Mouse (Mus musculus): ENCODE results near the gene Tesmin. TPM values are rescaled to one million over a fixed set of nuclear protein-coding genes. Genes with fewer than 3 reads are reported as not detected.
A peak's percentile ranks its signal among the peaks of the same experiment; 100 is the strongest.

The Tesmin gene
- polyA plus RNA-seq, 1 experiment from 2014 or later = 0.24 TPM

DNA sequence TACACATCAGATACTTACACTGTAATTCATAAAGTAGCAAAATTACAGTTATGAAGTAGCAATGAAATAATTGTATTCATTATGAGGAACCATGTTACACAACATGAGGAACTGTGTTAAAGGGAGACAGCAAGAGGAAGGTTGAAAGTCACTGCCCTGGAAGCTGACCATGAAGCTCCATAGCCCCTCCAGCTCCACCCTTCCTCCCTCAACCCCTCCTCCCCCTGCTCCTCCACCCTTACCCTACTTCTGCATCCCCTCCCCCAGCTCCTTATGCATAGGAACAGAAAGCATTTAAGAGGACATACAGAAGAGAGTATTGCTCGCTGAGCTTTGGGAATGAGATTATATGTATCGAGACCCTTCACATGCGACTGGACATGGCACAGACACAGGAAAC, 10.0 kb upstream of the Tesmin start:
- Histone ChIP-seq H3K27ac (ENCODE audit: low read length) (no peak overlapping the region), H3K36me3 (ENCODE audit: control insufficient read depth, insufficient read depth) (no peaks in the 10 kb centered on the region), H3K27me3 (replicated peaks; ENCODE audit: control insufficient read depth, insufficient read depth, low read length) (no peaks in the 10 kb centered on the region), H3K9me3 (ENCODE audit: control insufficient read depth, low read length) (no peaks in the 10 kb centered on the region), H3K4me2 (ENCODE audit: low read length) (no peak overlapping the region), H3K9ac (replicated peaks; ENCODE audit: low read depth, low read length) (no peak overlapping the region), H3K4me1 (replicated peaks; ENCODE audit: control insufficient read depth, insufficient read depth, low read length) (no peaks in the 10 kb centered on the region), H3K4me3 (replicated peaks; ENCODE audit: low read length) (no peak overlapping the region)
- ATAC-seq = no peak
- 98% methylated on average over 3 of the region's 3 CpGs for WGBS

DNA sequence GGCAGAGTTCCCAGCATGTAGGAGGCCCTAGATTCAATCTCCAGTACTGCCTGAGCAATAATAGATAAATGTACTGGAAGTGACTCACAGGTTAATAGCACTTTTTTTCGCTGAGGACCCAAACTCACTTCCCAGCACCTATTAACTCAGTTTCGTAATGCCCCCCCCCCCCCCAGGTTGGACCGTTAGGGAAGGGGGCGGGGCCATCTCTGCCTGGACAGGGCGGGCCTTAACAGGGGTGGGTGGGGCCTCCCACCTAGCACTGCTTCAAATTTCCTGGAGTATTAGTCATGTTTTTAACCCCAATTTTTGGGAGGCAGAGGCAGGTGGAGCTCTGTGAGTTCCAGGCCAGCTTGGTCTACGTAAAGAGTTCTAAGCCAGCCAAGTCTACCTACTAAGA, 596 bp upstream of the Tesmin start:
- Histone ChIP-seq H3K27me3 (replicated peaks; ENCODE audit: control insufficient read depth, insufficient read depth, low read length) (no peaks in the 10 kb centered on the region), H3K4me1 (replicated peaks; ENCODE audit: control insufficient read depth, insufficient read depth, low read length) (peaks cover 8% of the 10 kb centered on the region; the same call in 1 of the 2 replicates), H3K9me3 (ENCODE audit: control insufficient read depth, low read length) (no peaks in the 10 kb centered on the region), H3K36me3 (ENCODE audit: control insufficient read depth, insufficient read depth) (no peaks in the 10 kb centered on the region), H3K9ac (replicated peaks; ENCODE audit: low read depth, low read length) (no peak overlapping the region), H3K4me2 (ENCODE audit: low read length) (no peak overlapping the region), H3K27ac (ENCODE audit: low read length) (no peak overlapping the region), H3K4me3 (replicated peaks; ENCODE audit: low read length) (no peak overlapping the region)
- WGBS = 65% methylated on average over 5 of the region's 6 CpGs
- ATAC-seq = no peak

DNA sequence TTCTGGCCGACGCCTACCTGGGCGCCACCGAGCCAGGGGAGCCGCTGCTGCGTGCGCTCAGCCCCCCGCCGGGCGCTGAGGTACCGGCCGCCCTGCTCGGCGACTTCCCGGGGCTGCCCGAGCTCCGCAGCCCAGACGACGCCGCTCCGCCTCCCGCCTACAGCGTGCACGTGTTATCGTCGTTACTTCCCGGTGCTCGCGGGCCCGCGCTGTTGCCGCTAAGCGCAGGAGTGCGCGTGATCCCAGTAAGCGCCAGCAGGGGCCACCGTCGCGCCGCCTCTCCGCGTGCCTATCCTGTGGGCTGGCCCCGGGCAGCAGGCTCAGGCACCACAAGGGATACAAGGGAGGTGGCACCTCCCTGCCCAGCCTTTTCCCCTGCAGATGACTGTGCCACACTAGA, 432 bp downstream of the Tesmin start:
- ATAC-seq = peak; percentile 96
- H3K4me2 ChIP-seq (ENCODE audit: low read length) = peak overlapping the region; percentile 68
- H3K4me3 ChIP-seq (replicated peaks; ENCODE audit: low read length) = peak overlapping the region; percentile 48
- no peaks in the 10 kb centered on the region for H3K36me3 ChIP-seq (ENCODE audit: control insufficient read depth, insufficient read depth)
- no peaks in the 10 kb centered on the region for H3K27me3 ChIP-seq (replicated peaks; ENCODE audit: control insufficient read depth, insufficient read depth, low read length)
- no peaks in the 10 kb centered on the region for H3K9me3 ChIP-seq (ENCODE audit: control insufficient read depth, low read length)
- no peak overlapping the region; the same call in 1 of the 2 replicates for H3K27ac ChIP-seq (ENCODE audit: low read length)
- peaks cover 8% of the 10 kb centered on the region; the same call in 1 of the 2 replicates for H3K4me1 ChIP-seq (replicated peaks; ENCODE audit: control insufficient read depth, insufficient read depth, low read length)
- WGBS = under 1% methylated on average over 41 of the region's 43 CpGs
- peak overlapping the region; percentile 60 for H3K9ac ChIP-seq (replicated peaks; ENCODE audit: low read depth, low read length)

DNA sequence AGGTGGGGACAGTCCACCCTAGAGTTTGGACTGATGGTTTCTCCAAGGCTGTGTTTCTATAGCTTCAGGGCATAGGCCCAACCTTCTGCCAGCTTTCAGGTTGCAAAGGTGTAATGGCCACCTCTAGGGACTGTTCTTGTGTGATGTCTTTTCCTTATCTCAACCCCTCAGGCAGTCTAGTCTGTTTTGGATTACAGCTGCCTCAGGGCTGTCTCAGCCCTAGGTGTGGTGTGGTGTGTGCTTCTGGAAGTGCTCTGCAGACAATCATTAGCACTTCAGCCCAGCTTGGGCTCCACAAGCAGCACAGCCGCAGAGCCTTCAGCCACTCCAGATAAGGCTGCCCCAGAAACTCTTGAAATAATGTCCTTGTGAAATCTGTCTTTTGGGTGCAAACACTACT, 3.7 kb downstream of the Tesmin start:
- Histone ChIP-seq H3K4me3 (replicated peaks; ENCODE audit: low read length) (no peak overlapping the region), H3K4me2 (ENCODE audit: low read length) (no peak overlapping the region), H3K9me3 (ENCODE audit: control insufficient read depth, low read length) (no peaks in the 10 kb centered on the region), H3K9ac (replicated peaks; ENCODE audit: low read depth, low read length) (no peak overlapping the region), H3K36me3 (ENCODE audit: control insufficient read depth, insufficient read depth) (no peaks in the 10 kb centered on the region), H3K27ac (ENCODE audit: low read length) (no peak overlapping the region), H3K27me3 (replicated peaks; ENCODE audit: control insufficient read depth, insufficient read depth, low read length) (no peaks in the 10 kb centered on the region), H3K4me1 (replicated peaks; ENCODE audit: control insufficient read depth, insufficient read depth, low read length) (peaks cover 8% of the 10 kb centered on the region; the same call in 1 of the 2 replicates)
- 92% methylated on average over 1 of the region's 1 CpGs for WGBS
- no peak for ATAC-seq

DNA sequence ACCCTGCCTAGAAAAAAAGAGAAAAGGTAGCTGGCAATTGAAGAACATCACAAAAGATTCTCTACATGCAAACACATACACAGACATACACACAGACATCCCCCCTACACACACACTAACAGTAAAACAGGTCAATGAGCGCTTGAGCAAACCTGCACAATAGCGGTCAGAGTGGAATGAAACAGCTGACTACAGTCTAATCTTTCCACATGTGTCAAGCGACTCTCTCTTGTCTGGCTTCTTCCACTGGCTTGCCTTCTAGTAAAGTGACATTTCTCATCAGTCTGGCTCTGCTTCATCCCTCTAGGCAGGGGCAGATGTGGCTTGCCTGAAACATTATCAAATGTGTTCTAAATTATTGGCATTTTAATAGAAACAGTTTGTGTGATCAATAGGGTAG, 5.6 kb downstream of the Tesmin start:
- Histone ChIP-seq H3K4me2 (ENCODE audit: low read length) (no peak overlapping the region), H3K36me3 (ENCODE audit: control insufficient read depth, insufficient read depth) (no peaks in the 10 kb centered on the region), H3K4me1 (replicated peaks; ENCODE audit: control insufficient read depth, insufficient read depth, low read length) (0 out of 2 replicates have a peak, but pooled peaks cover 3% of the 10 kb centered on the region), H3K9ac (replicated peaks; ENCODE audit: low read depth, low read length) (no peak overlapping the region), H3K27ac (ENCODE audit: low read length) (no peak overlapping the region), H3K4me3 (replicated peaks; ENCODE audit: low read length) (no peak overlapping the region), H3K9me3 (ENCODE audit: control insufficient read depth, low read length) (no peaks in the 10 kb centered on the region), H3K27me3 (replicated peaks; ENCODE audit: control insufficient read depth, insufficient read depth, low read length) (no peaks in the 10 kb centered on the region)
- 89% methylated on average over 3 of the region's 3 CpGs for WGBS
- no peak for ATAC-seq

DNA sequence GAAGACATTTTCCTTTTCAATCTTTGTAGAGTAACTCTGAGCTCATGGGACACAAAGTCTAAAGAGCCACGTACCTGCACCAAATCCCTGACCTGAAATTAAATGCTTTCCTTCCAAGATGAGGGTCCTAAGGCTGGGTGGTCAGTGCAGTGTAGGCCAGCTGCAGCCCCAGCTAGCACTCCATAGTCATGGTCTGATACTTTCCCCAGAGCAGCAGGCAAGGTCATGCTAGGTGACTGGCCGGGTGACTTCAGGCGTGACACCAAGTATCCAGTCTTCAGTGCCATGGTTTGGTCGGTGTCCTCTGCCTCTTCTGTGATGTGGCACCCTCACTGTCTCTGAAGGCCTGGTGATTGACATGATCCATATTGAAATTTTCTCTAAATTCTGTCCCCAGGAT, 11.4 kb downstream of the Tesmin start:
- 85% methylated on average over 4 of the region's 4 CpGs for WGBS

DNA sequence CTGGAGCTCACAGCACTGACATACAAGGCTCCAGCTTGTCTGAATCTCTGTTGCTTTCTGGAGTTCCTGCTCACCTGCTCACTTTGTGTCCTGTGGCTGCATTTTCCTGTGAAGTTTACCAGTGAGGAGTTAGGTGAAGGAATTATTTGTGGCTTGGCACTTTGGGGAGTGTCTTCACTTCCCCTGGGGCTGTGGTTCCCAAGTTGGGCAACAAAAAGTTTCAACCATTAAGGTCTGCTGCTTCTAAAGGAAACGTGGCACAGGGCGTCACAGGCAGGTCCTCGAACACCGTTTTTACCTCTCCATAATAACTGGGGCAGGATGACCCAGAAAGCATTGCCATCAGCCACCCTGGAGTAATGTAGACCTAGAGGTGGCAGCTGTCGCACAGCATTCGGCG, 12.8 kb downstream of the Tesmin start:
- 88% methylated on average over 7 of the region's 7 CpGs for WGBS
- H3K27ac ChIP-seq (ENCODE audit: low read length) = no peak overlapping the region
- H3K9ac ChIP-seq (replicated peaks; ENCODE audit: low read depth, low read length) = no peak overlapping the region
- H3K4me1 ChIP-seq (replicated peaks; ENCODE audit: control insufficient read depth, insufficient read depth, low read length) = no peaks in the 10 kb centered on the region
- no peaks in the 10 kb centered on the region for H3K36me3 ChIP-seq (ENCODE audit: control insufficient read depth, insufficient read depth)
- no peak overlapping the region for H3K4me3 ChIP-seq (replicated peaks; ENCODE audit: low read length)
- H3K4me2 ChIP-seq (ENCODE audit: low read length) = no peak overlapping the region
- H3K27me3 ChIP-seq (replicated peaks; ENCODE audit: control insufficient read depth, insufficient read depth, low read length) = no peaks in the 10 kb centered on the region
- no peaks in the 10 kb centered on the region; the same call in 1 of the 2 replicates for H3K9me3 ChIP-seq (ENCODE audit: control insufficient read depth, low read length)
- no peak for ATAC-seq

More for the DNA sequence above, 11.4 kb downstream of the Tesmin start:
- Histone ChIP-seq H3K9me3 (ENCODE audit: control insufficient read depth, low read length) (no peaks in the 10 kb centered on the region; the same call in 1 of the 2 replicates), H3K27me3 (replicated peaks; ENCODE audit: control insufficient read depth, insufficient read depth, low read length) (no peaks in the 10 kb centered on the region), H3K4me2 (ENCODE audit: low read length) (no peak overlapping the region), H3K4me1 (replicated peaks; ENCODE audit: control insufficient read depth, insufficient read depth, low read length) (no peaks in the 10 kb centered on the region), H3K9ac (replicated peaks; ENCODE audit: low read depth, low read length) (no peak overlapping the region), H3K4me3 (replicated peaks; ENCODE audit: low read length) (no peak overlapping the region), H3K27ac (ENCODE audit: low read length) (no peak overlapping the region), H3K36me3 (ENCODE audit: control insufficient read depth, insufficient read depth) (no peaks in the 10 kb centered on the region)
- no peak for ATAC-seq

DNA sequence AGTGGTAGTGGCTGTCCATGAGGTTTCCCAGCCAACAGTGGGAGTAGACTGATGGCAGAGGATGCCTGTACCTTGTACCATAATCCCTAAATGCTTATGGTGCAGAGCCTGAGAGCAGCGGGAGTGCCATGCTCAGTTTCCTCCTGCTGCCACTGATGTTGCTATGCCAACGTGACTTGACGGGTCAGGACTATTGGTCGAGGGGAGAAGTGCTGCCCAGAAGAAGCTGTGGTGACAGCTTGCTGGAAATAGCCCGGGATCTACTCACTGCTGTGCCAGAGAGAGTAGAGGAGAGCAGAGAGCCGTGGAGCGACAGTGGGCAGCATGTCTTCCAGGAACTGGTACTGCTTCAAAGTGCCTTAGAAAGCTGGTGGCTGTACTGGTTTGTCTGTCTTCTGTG, 13.3 kb downstream of the Tesmin start:
- no peak overlapping the region for H3K27ac ChIP-seq (ENCODE audit: low read length)
- no peaks in the 10 kb centered on the region for H3K27me3 ChIP-seq (replicated peaks; ENCODE audit: control insufficient read depth, insufficient read depth, low read length)
- 46% methylated on average over 7 of the region's 7 CpGs for WGBS
- H3K36me3 ChIP-seq (ENCODE audit: control insufficient read depth, insufficient read depth) = no peaks in the 10 kb centered on the region
- H3K4me3 ChIP-seq (replicated peaks; ENCODE audit: low read length) = no peak overlapping the region
- no peak overlapping the region for H3K4me2 ChIP-seq (ENCODE audit: low read length)
- no peak overlapping the region for H3K9ac ChIP-seq (replicated peaks; ENCODE audit: low read depth, low read length)
- ATAC-seq = no peak
- no peaks in the 10 kb centered on the region for H3K4me1 ChIP-seq (replicated peaks; ENCODE audit: control insufficient read depth, insufficient read depth, low read length)
- no peaks in the 10 kb centered on the region; the same call in 1 of the 2 replicates for H3K9me3 ChIP-seq (ENCODE audit: control insufficient read depth, low read length)

DNA sequence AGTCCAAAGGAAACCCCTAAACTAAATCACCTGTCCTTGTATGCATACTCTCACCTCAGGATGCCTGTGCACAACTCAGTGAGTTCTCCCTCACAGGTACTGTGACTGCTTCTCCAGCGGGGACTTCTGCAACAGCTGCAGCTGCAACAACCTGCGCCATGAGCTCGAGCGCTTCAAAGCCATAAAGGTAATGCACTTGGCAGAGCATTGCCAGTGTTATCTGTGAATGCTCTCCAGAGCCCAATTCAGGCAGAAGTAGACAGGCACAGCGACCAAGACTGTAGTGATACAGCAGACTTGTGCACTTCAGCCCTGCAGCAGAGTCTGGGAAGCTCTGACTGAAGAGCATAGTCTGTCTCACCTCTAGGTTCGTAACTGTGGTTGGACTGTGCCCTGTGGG, 13.7 kb downstream of the Tesmin start:
- H3K27me3 ChIP-seq (replicated peaks; ENCODE audit: control insufficient read depth, insufficient read depth, low read length) = no peaks in the 10 kb centered on the region
- no peak overlapping the region for H3K27ac ChIP-seq (ENCODE audit: low read length)
- no peaks in the 10 kb centered on the region for H3K36me3 ChIP-seq (ENCODE audit: control insufficient read depth, insufficient read depth)
- 82% methylated on average over 6 of the region's 6 CpGs for WGBS
- no peak overlapping the region for H3K9ac ChIP-seq (replicated peaks; ENCODE audit: low read depth, low read length)
- no peak overlapping the region for H3K4me2 ChIP-seq (ENCODE audit: low read length)
- no peak overlapping the region for H3K4me3 ChIP-seq (replicated peaks; ENCODE audit: low read length)
- H3K4me1 ChIP-seq (replicated peaks; ENCODE audit: control insufficient read depth, insufficient read depth, low read length) = no peaks in the 10 kb centered on the region
- ATAC-seq = no peak
- no peaks in the 10 kb centered on the region; the same call in 1 of the 2 replicates for H3K9me3 ChIP-seq (ENCODE audit: control insufficient read depth, low read length)

DNA sequence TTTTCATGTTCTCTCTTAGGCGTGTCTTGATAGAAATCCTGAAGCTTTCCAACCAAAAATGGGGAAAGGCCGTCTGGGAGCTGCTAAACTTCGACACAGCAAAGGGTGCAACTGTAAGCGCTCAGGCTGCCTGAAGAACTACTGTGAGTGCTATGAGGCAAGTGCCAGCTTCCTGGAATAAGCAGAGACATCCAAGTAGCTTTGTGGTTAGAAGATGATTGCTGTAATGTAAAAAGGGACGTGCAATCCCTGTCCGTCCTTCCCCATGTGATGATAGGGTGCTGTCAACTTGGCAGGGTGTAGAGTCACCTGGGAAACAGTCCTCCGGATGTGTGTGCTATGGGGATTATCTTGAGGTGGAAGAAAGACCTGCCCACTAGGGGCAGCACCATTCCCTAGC, 15.4 kb downstream of the Tesmin start:
- Histone ChIP-seq H3K9me3 (ENCODE audit: control insufficient read depth, low read length) (no peaks in the 10 kb centered on the region; the same call in 1 of the 2 replicates), H3K4me3 (replicated peaks; ENCODE audit: low read length) (no peak overlapping the region), H3K36me3 (ENCODE audit: control insufficient read depth, insufficient read depth) (no peaks in the 10 kb centered on the region), H3K9ac (replicated peaks; ENCODE audit: low read depth, low read length) (no peak overlapping the region), H3K27me3 (replicated peaks; ENCODE audit: control insufficient read depth, insufficient read depth, low read length) (no peaks in the 10 kb centered on the region), H3K4me1 (replicated peaks; ENCODE audit: control insufficient read depth, insufficient read depth, low read length) (no peaks in the 10 kb centered on the region), H3K27ac (ENCODE audit: low read length) (no peak overlapping the region), H3K4me2 (ENCODE audit: low read length) (no peak overlapping the region)
- 86% methylated on average over 7 of the region's 7 CpGs for WGBS
- ATAC-seq = no peak
